Mouse (Mus musculus) intestine, postnatal 0 days (tissue): ENCODE measurements around the gene Grin3b. TPM values are rescaled to one million over a fixed set of nuclear protein-coding genes. Genes with fewer than 3 reads are reported as not detected.

Experiments
- ATAC-seq: fragments of 200-750 bp; cut with Nextera tagmentation; 2 replicates; pipeline ENCODE4 v1.8.0; 2017; ENCODE audit warnings: mild to moderate bottlenecking, moderate TSS enrichment, moderate library complexity
- H3K27ac ChIP-seq: fragments of 300-500 bp; sonication (generic); 2 replicates; pipeline ENCODE4 v1.5.1; 2014; ENCODE audit warnings: mild to moderate bottlenecking, low read depth, low read length, moderate library complexity
- H3K27me3 ChIP-seq: fragments of 300-500 bp; sonication (generic); replicated peaks from 2 replicates; pipeline ENCODE4 v1.6.1; 2014; ENCODE audit warnings: low read length, mixed read lengths; ENCODE audit not compliant: control insufficient read depth, insufficient read depth
- H3K36me3 ChIP-seq: fragments of 300-500 bp; sonication (generic); 2 replicates; pipeline ENCODE4 v1.6.1; 2014; ENCODE audit warnings: mild to moderate bottlenecking, moderate library complexity; ENCODE audit not compliant: control insufficient read depth, insufficient read depth
- H3K4me1 ChIP-seq: fragments of 300-500 bp; sonication (generic); replicated peaks from 2 replicates; pipeline ENCODE4 v1.6.1; 2014; ENCODE audit warnings: antibody characterized with exemption, low read length, mixed read lengths; ENCODE audit not compliant: control insufficient read depth, insufficient read depth
- H3K4me2 ChIP-seq: fragments of 300-500 bp; sonication (generic); replicated peaks from 2 replicates; pipeline ENCODE4 v1.6.1; 2014; ENCODE audit warnings: low read depth, mild to moderate bottlenecking, moderate library complexity
- H3K4me3 ChIP-seq: fragments of 300-500 bp; sonication (generic); 2 replicates; pipeline ENCODE4 v1.5.1; 2014; ENCODE audit warnings: low read depth, low read length
- H3K9ac ChIP-seq: fragments of 300-500 bp; sonication (generic); 2 replicates; pipeline ENCODE4 v1.6.1; 2014; ENCODE audit warnings: mild to moderate bottlenecking, low read depth, low read length
- H3K9me3 ChIP-seq: fragments of 300-500 bp; sonication (generic); 2 replicates; pipeline ENCODE4 v1.6.1; 2016; ENCODE audit warnings: mixed run types; ENCODE audit not compliant: control insufficient read depth
- CTCF ChIP-seq: sonication (generic); IDR thresholded peaks from 2 replicates; pipeline ENCODE4 v1.5.1; 2016; ENCODE audit warnings: low read depth, mild to moderate bottlenecking, control low read depth, antibody characterized with exemption, moderate library complexity
- WGBS: fragments of 180-500 bp; shearing (Covaris S2); extraction: QIAGEN DNeasy Blood & Tissue Kit; methylation state at CpG from one replicate; pipeline ENCODE4 v1.1.7; 2014; 5-methylcytosine and 5-hydroxymethylcytosine counted together
- polyA plus RNA-seq: library from polyadenylated mRNA; unstranded; fragments of >200 nt; fragmentation: Nextera tagmentation; extraction: Ambion mirVana; gene quantifications from 2 replicates; pipeline ENCODE4 v1.2.1, GENCODE M21; 2015

The Grin3b gene
- polyA plus RNA-seq, 1 experiment from 2014 or later: 0.08 TPM

- Histone ChIP-seq H3K9me3 (no peaks in the 10 kb centered on the region), H3K27me3 (no peaks in the 10 kb centered on the region), H3K4me2 (0 out of 2 replicates have a peak overlapping the region, but pooled peaks have one; percentile 13), H3K4me3 (no peak overlapping the region), H3K27ac (no peak overlapping the region), H3K4me1 (peaks cover 18% of the 10 kb centered on the region), H3K9ac (no peak overlapping the region), H3K36me3 (peaks cover 31% of the 10 kb centered on the region)
- ATAC-seq: no peak
- WGBS: 90% methylated on average over 16 of the region's 16 CpGs
- no peak for TF ChIP-seq CTCF
Measured at GRCm38 (mm10) chr10:79930826-79931186, 39.7 kb upstream of the Grin3b start.

- WGBS: 69% methylated on average over 9 of the region's 9 CpGs
- Histone ChIP-seq H3K27me3 (no peaks in the 10 kb centered on the region), H3K4me1 (peaks cover 18% of the 10 kb centered on the region), H3K4me3 (no peak overlapping the region), H3K36me3 (peaks cover 32% of the 10 kb centered on the region), H3K27ac (no peak overlapping the region; the same call in 1 of the 2 replicates), H3K9me3 (no peaks in the 10 kb centered on the region), H3K9ac (no peak overlapping the region), H3K4me2 (peak overlapping the region; percentile 6; the same call in 1 of the 2 replicates)
- TF ChIP-seq CTCF: no peak
- no peak for ATAC-seq
Measured at GRCm38 (mm10) chr10:79931797-79932196, 38.7 kb upstream of the Grin3b start.

- peaks cover 32% of the 10 kb centered on the region for H3K36me3 ChIP-seq
- H3K9me3 ChIP-seq: no peaks in the 10 kb centered on the region
- no peaks in the 10 kb centered on the region for H3K27me3 ChIP-seq
- peak; percentile 26; the same call in 1 of the 2 replicates for TF ChIP-seq CTCF
- no peak overlapping the region for H3K4me3 ChIP-seq
- peak overlapping the region; percentile 57; the same call in 1 of the 2 replicates for H3K27ac ChIP-seq
- H3K4me1 ChIP-seq: peaks cover 18% of the 10 kb centered on the region
- no peak for ATAC-seq
- 0 out of 2 replicates have a peak overlapping the region, but pooled peaks have one; percentile 18 for H3K9ac ChIP-seq
- 24% methylated on average over 8 of the region's 8 CpGs for WGBS
- H3K4me2 ChIP-seq: peak overlapping the region; percentile 27
Measured at GRCm38 (mm10) chr10:79932736-79933135, 37.8 kb upstream of the Grin3b start.

GRCm38 (mm10) chr10:79933145-79933679 lies 37.3 kb upstream of the Grin3b start:
- 0 out of 2 replicates have a peak overlapping the region, but pooled peaks have one; percentile 18 for H3K9ac ChIP-seq
- H3K27me3 ChIP-seq: no peaks in the 10 kb centered on the region
- peak overlapping the region; percentile 57 for H3K27ac ChIP-seq
- H3K36me3 ChIP-seq: peaks cover 32% of the 10 kb centered on the region
- ATAC-seq: no peak
- H3K4me3 ChIP-seq: no peak overlapping the region
- peak overlapping the region; percentile 10 for H3K4me2 ChIP-seq
- 45% methylated on average over 9 of the region's 9 CpGs for WGBS
- H3K9me3 ChIP-seq: no peaks in the 10 kb centered on the region
- H3K4me1 ChIP-seq: peaks cover 21% of the 10 kb centered on the region
- TF ChIP-seq CTCF: no peak

- Histone ChIP-seq H3K9me3 (no peaks in the 10 kb centered on the region), H3K9ac (no peak overlapping the region), H3K4me2 (peak overlapping the region; percentile 10; the same call in 1 of the 2 replicates), H3K4me3 (no peak overlapping the region), H3K36me3 (peaks cover 36% of the 10 kb centered on the region), H3K4me1 (peaks cover 20% of the 10 kb centered on the region), H3K27ac (peak overlapping the region; percentile 57; the same call in 1 of the 2 replicates), H3K27me3 (no peaks in the 10 kb centered on the region)
- no peak for ATAC-seq
- no peak for TF ChIP-seq CTCF
- 64% methylated on average over 6 of the region's 6 CpGs for WGBS
Measured at GRCm38 (mm10) chr10:79933861-79934260, 36.7 kb upstream of the Grin3b start.

- no peak overlapping the region; the same call in 1 of the 2 replicates for H3K4me2 ChIP-seq
- 29% methylated on average over 13 of the region's 13 CpGs for WGBS
- peak overlapping the region; percentile 62 for H3K27ac ChIP-seq
- no peak overlapping the region for H3K4me3 ChIP-seq
- peaks cover 18% of the 10 kb centered on the region for H3K4me1 ChIP-seq
- no peak overlapping the region; the same call in 1 of the 2 replicates for H3K9ac ChIP-seq
- no peak for ATAC-seq
- no peak for TF ChIP-seq CTCF
- H3K9me3 ChIP-seq: no peaks in the 10 kb centered on the region
- no peaks in the 10 kb centered on the region for H3K27me3 ChIP-seq
- H3K36me3 ChIP-seq: peaks cover 40% of the 10 kb centered on the region
Measured at GRCm38 (mm10) chr10:79934272-79934721, 36.2 kb upstream of the Grin3b start.
